Mouse (Mus musculus) heart, embryonic 12.5 days (tissue): Measurements from ENCODE around the gene Olfr1410. TPM values are rescaled to one million over a fixed set of nuclear protein-coding genes. Genes with fewer than 3 reads are reported as not detected.

ENCODE experiments used
- ATAC-seq: fragments of 200-750 bp; cut with Nextera tagmentation; 2 replicates; pipeline ENCODE4 v1.8.0; 2017; ENCODE audit warnings: moderate TSS enrichment, moderate library complexity; ENCODE audit not compliant: insufficient number of reproducible peaks, low FRiP score
- H3K27ac ChIP-seq: fragments of 300-500 bp; sonication (generic); 2 replicates; pipeline ENCODE4 v1.5.1; 2016; ENCODE audit warnings: mild to moderate bottlenecking, moderate library complexity; ENCODE audit not compliant: poor library complexity, severe bottlenecking
- H3K27me3 ChIP-seq: fragments of 300-500 bp; sonication (generic); replicated peaks from 2 replicates; pipeline ENCODE4 v1.6.1; 2016; ENCODE audit warnings: mild to moderate bottlenecking, moderate library complexity
- H3K36me3 ChIP-seq: fragments of 300-500 bp; sonication (generic); 2 replicates; pipeline ENCODE4 v1.6.1; 2016; ENCODE audit warnings: mild to moderate bottlenecking, moderate library complexity
- H3K4me1 ChIP-seq: fragments of 300-500 bp; sonication (generic); replicated peaks from 2 replicates; pipeline ENCODE4 v1.6.1; 2016; ENCODE audit warnings: mild to moderate bottlenecking
- H3K4me2 ChIP-seq: fragments of 300-500 bp; sonication (generic); 2 replicates; pipeline ENCODE4 v1.6.1; 2016; ENCODE audit warnings: mild to moderate bottlenecking, moderate library complexity
- H3K4me3 ChIP-seq: fragments of 300-500 bp; sonication (generic); 2 replicates; pipeline ENCODE4 v1.5.1; 2016; ENCODE audit warnings: mild to moderate bottlenecking
- H3K9ac ChIP-seq: fragments of 300-500 bp; sonication (generic); 2 replicates; pipeline ENCODE4 v1.6.1; 2016; ENCODE audit warnings: mild to moderate bottlenecking, moderate library complexity
- H3K9me3 ChIP-seq: fragments of 300-500 bp; sonication (generic); replicated peaks from 2 replicates; pipeline ENCODE4 v1.6.1; 2016; ENCODE audit warnings: mild to moderate bottlenecking, moderate library complexity
- WGBS: fragments of 180-500 bp; shearing (Covaris S2); methylation state at CpG from one replicate; pipeline ENCODE4 v1.1.7; 2016; 5-methylcytosine and 5-hydroxymethylcytosine counted together
- polyA plus RNA-seq: library from polyadenylated mRNA; unstranded; fragments of >200 nt; fragmentation: Nextera tagmentation; extraction: Ambion mirVana; gene quantifications from 2 replicates; pipeline ENCODE4 v1.2.1, GENCODE M21; 2016

The Olfr1410 gene
- polyA plus RNA-seq, 1 experiment from 2014 or later, result not detected

- no peak for ATAC-seq
- H3K4me3 ChIP-seq, result peak overlapping the region; percentile 97
- WGBS, result 70% methylated on average over 6 of the region's 6 CpGs
- H3K9ac ChIP-seq, result no peak overlapping the region; the same call in 1 of the 2 replicates
- no peaks in the 10 kb centered on the region for H3K9me3 ChIP-seq
- peaks cover 40% of the 10 kb centered on the region for H3K36me3 ChIP-seq
- peaks cover 11% of the 10 kb centered on the region; the same call in 1 of the 2 replicates for H3K27me3 ChIP-seq
- no peak overlapping the region for H3K27ac ChIP-seq
- peaks cover 21% of the 10 kb centered on the region for H3K4me1 ChIP-seq
- H3K4me2 ChIP-seq, result peak overlapping the region; percentile 98
Measured at GRCm38 (mm10) chr1:92640393-92640792, 34.8 kb downstream of the Olfr1410 start.

- Histone ChIP-seq H3K4me1 (peaks cover 21% of the 10 kb centered on the region), H3K9ac (peak within 1 kb of the TSS; percentile 93), H3K36me3 (peaks cover 30% of the 10 kb centered on the region), H3K9me3 (no peaks in the 10 kb centered on the region), H3K27ac (peak within 1 kb of the TSS; percentile 64; the same call in 1 of the 2 replicates), H3K4me2 (peak within 1 kb of the TSS; percentile 98), H3K4me3 (peak within 1 kb of the TSS; percentile 97), H3K27me3 (peaks cover 17% of the 10 kb centered on the region; the same call in 1 of the 2 replicates)
- ATAC-seq, result peak; percentile 88
- 2% methylated on average over 50 of the region's 50 CpGs for WGBS
Measured at GRCm38 (mm10) chr1:92641514-92642272, 36.1 kb downstream of the Olfr1410 start, which contains the start of gene Cops9. Gene Cops9 (minus strand): TSS chr1:92641985.

- no peak overlapping the region for H3K4me2 ChIP-seq
- peaks cover 24% of the 10 kb centered on the region for H3K27me3 ChIP-seq
- H3K4me1 ChIP-seq, result peaks cover 21% of the 10 kb centered on the region
- H3K4me3 ChIP-seq, result no peak overlapping the region
- H3K9ac ChIP-seq, result no peak overlapping the region
- 61% methylated on average over 4 of the region's 4 CpGs for WGBS
- H3K27ac ChIP-seq, result no peak overlapping the region
- no peak for ATAC-seq
- peaks cover 10% of the 10 kb centered on the region; the same call in 1 of the 2 replicates for H3K36me3 ChIP-seq
- no peaks in the 10 kb centered on the region for H3K9me3 ChIP-seq
Measured at GRCm38 (mm10) chr1:92643691-92644090, 38.1 kb downstream of the Olfr1410 start.

- Histone ChIP-seq H3K27me3 (peaks cover 32% of the 10 kb centered on the region), H3K4me3 (no peak overlapping the region), H3K27ac (no peak overlapping the region), H3K9me3 (no peaks in the 10 kb centered on the region), H3K4me1 (peaks cover 20% of the 10 kb centered on the region), H3K9ac (no peak overlapping the region), H3K4me2 (no peak overlapping the region), H3K36me3 (no peaks in the 10 kb centered on the region)
- ATAC-seq, result no peak
- WGBS, result 74% methylated on average over 5 of the region's 5 CpGs
Measured at GRCm38 (mm10) chr1:92644916-92645315, 39.3 kb downstream of the Olfr1410 start.

- Histone ChIP-seq H3K9me3 (no peaks in the 10 kb centered on the region), H3K4me3 (no peak overlapping the region), H3K4me2 (no peak overlapping the region), H3K36me3 (no peaks in the 10 kb centered on the region), H3K9ac (no peak overlapping the region), H3K4me1 (peaks cover 8% of the 10 kb centered on the region), H3K27ac (no peak overlapping the region), H3K27me3 (peaks cover 40% of the 10 kb centered on the region)
- ATAC-seq, result no peak
- WGBS, result 44% methylated on average over 2 of the region's 2 CpGs
Measured at GRCm38 (mm10) chr1:92646111-92646510, 40.5 kb downstream of the Olfr1410 start.

- Histone ChIP-seq H3K36me3 (no peaks in the 10 kb centered on the region), H3K27me3 (peaks cover 42% of the 10 kb centered on the region), H3K4me2 (no peak overlapping the region), H3K9ac (no peak overlapping the region), H3K4me3 (no peak overlapping the region), H3K27ac (no peak overlapping the region), H3K9me3 (no peaks in the 10 kb centered on the region), H3K4me1 (0 out of 2 replicates have a peak, but pooled peaks cover 6% of the 10 kb centered on the region)
- 70% methylated on average over 7 of the region's 7 CpGs for WGBS
- ATAC-seq, result no peak
Measured at GRCm38 (mm10) chr1:92646601-92647000, 41.0 kb downstream of the Olfr1410 start.

GRCm38 (mm10) chr1:92647026-92647425, 41.4 kb downstream of the Olfr1410 start:
- H3K27ac ChIP-seq, result no peak overlapping the region
- H3K9me3 ChIP-seq, result no peaks in the 10 kb centered on the region
- H3K4me1 ChIP-seq, result 0 out of 2 replicates have a peak, but pooled peaks cover 5% of the 10 kb centered on the region
- no peak for ATAC-seq
- peaks cover 46% of the 10 kb centered on the region for H3K27me3 ChIP-seq
- no peak overlapping the region for H3K9ac ChIP-seq
- no peak overlapping the region for H3K4me2 ChIP-seq
- H3K4me3 ChIP-seq, result no peak overlapping the region
- 58% methylated on average over 4 of the region's 4 CpGs for WGBS
- H3K36me3 ChIP-seq, result no peaks in the 10 kb centered on the region

GRCm38 (mm10) chr1:92647752-92648151, 42.2 kb downstream of the Olfr1410 start:
- no peak overlapping the region for H3K27ac ChIP-seq
- no peak for ATAC-seq
- no peaks in the 10 kb centered on the region for H3K36me3 ChIP-seq
- peaks cover 53% of the 10 kb centered on the region for H3K27me3 ChIP-seq
- H3K9ac ChIP-seq, result no peak overlapping the region
- no peaks in the 10 kb centered on the region for H3K4me1 ChIP-seq
- H3K4me2 ChIP-seq, result 0 out of 2 replicates have a peak overlapping the region, but pooled peaks have one; percentile 9
- no peaks in the 10 kb centered on the region for H3K9me3 ChIP-seq
- WGBS, result 6% methylated on average over 8 of the region's 8 CpGs
- no peak overlapping the region for H3K4me3 ChIP-seq

GRCm38 (mm10) chr1:92648197-92648596, 42.6 kb downstream of the Olfr1410 start:
- Histone ChIP-seq H3K4me1 (no peaks in the 10 kb centered on the region), H3K27ac (no peak overlapping the region), H3K4me2 (0 out of 2 replicates have a peak overlapping the region, but pooled peaks have one; percentile 9), H3K36me3 (no peaks in the 10 kb centered on the region), H3K4me3 (no peak overlapping the region), H3K27me3 (peaks cover 55% of the 10 kb centered on the region), H3K9ac (no peak overlapping the region), H3K9me3 (no peaks in the 10 kb centered on the region)
- WGBS, result 37% methylated on average over 10 of the region's 10 CpGs
- ATAC-seq, result no peak

GRCm38 (mm10) chr1:92648673-92649072, 43.1 kb downstream of the Olfr1410 start, which contains the start of gene Otos:
Gene Otos (minus strand): TSS chr1:92648841.
- Histone ChIP-seq H3K4me1 (no peaks in the 10 kb centered on the region), H3K9ac (no peak within 1 kb of the TSS), H3K4me3 (no peak within 1 kb of the TSS), H3K4me2 (0 out of 2 replicates have a peak within 1 kb of the TSS, but pooled peaks have one; percentile 9), H3K36me3 (no peaks in the 10 kb centered on the region), H3K27me3 (peaks cover 58% of the 10 kb centered on the region), H3K9me3 (no peaks in the 10 kb centered on the region), H3K27ac (no peak within 1 kb of the TSS)
- peak; percentile 27; the same call in 1 of the 2 replicates for ATAC-seq
- 27% methylated on average over 8 of the region's 8 CpGs for WGBS

GRCm38 (mm10) chr1:92651467-92651866, 45.9 kb downstream of the Olfr1410 start:
- peaks cover 62% of the 10 kb centered on the region for H3K27me3 ChIP-seq
- no peak for ATAC-seq
- no peak overlapping the region for H3K4me3 ChIP-seq
- H3K4me1 ChIP-seq, result no peaks in the 10 kb centered on the region
- H3K9me3 ChIP-seq, result no peaks in the 10 kb centered on the region
- 55% methylated on average over 3 of the region's 3 CpGs for WGBS
- no peak overlapping the region for H3K27ac ChIP-seq
- no peaks in the 10 kb centered on the region for H3K36me3 ChIP-seq
- no peak overlapping the region for H3K9ac ChIP-seq
- H3K4me2 ChIP-seq, result no peak overlapping the region
